Mouse (Mus musculus): Measurements from ENCODE around the gene Palld. TPM values are rescaled to one million over a fixed set of nuclear protein-coding genes. Genes with fewer than 3 reads are reported as not detected.

Gene Palld
- polyA plus RNA-seq (2014; fragmentation: Nextera tagmentation; extraction: Ambion mirVana): 40.2 and 48.3 TPM in 2 replicates

DNA sequence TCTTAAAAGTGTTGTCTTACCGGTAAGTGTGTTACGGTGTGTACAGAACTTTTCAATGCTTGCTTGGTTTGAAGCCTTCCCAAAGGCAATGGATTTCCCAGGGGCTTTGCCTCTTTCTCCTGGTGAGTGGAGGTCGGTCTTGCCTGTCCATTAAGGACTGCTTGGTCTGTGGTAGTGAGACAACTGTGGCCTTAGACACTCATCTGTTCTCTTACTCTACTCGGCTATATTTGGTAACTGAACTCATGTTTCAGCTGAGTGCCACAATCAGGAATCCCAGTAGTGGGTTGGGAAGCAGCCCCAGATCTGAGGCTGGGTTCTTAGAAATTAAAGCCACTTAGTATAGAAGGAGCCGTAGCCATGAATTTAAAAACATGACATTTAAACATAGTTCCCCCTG is at the start of gene Palld:
TSS of gene Palld (minus strand) at position 170 of the 400 bp plus-strand sequence.
- H3K4me3 ChIP-seq (ENCODE audit: low read depth, low read length): no peak within 1 kb of the TSS
- no peak for DNase-seq (ENCODE audit: low spot score)
- H3K9ac ChIP-seq (ENCODE audit: low read depth, low read length): no peak within 1 kb of the TSS
- H3K9me3 ChIP-seq (ENCODE audit: control insufficient read depth, low read length): no peaks in the 10 kb centered on the region
- no peaks in the 10 kb centered on the region for H3K4me1 ChIP-seq (replicated peaks; ENCODE audit: control insufficient read depth, insufficient read depth, low read length)
- H3K36me3 ChIP-seq (ENCODE audit: control insufficient read depth, insufficient read depth, low read length): no peaks in the 10 kb centered on the region
- H3K27ac ChIP-seq (ENCODE audit: low read depth, low read length): no peak within 1 kb of the TSS
- H3K4me2 ChIP-seq (replicated peaks; ENCODE audit: low read depth, low read length): no peak within 1 kb of the TSS
- WGBS: 85% methylated on average over 5 of the region's 5 CpGs
- no peaks in the 10 kb centered on the region for H3K27me3 ChIP-seq (ENCODE audit: control insufficient read depth, insufficient read depth, low read length)
- no peak for ATAC-seq (ENCODE audit: low FRiP score)

DNA sequence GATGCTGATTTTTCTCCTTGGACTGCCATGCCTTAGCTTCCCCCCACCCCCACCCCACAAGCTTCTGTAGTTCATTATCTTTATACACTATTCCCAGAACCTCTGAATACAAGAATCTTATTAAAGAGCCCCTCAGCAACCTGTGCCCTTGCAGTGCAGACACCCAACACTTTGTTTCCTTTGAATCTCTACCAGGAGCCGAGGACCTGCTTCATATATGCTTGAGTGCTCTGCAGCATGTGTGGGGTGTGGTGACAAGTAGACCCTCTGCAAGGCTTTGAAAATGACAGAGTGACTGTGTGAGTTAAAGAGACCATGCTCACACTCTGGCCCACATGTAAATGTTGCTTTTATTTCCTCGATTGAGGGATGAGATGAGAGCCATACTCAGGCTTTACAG is 35.1 kb upstream of the Palld start:
- 76% methylated on average over 2 of the region's 2 CpGs for WGBS
- Histone ChIP-seq H3K4me2 (replicated peaks; ENCODE audit: low read depth, low read length) (no peak overlapping the region), H3K9ac (ENCODE audit: low read depth, low read length) (no peak overlapping the region), H3K27ac (ENCODE audit: low read depth, low read length) (no peak overlapping the region), H3K4me1 (replicated peaks; ENCODE audit: control insufficient read depth, insufficient read depth, low read length) (no peaks in the 10 kb centered on the region), H3K4me3 (ENCODE audit: low read depth, low read length) (no peak overlapping the region), H3K27me3 (ENCODE audit: control insufficient read depth, insufficient read depth, low read length) (no peaks in the 10 kb centered on the region), H3K36me3 (ENCODE audit: control insufficient read depth, insufficient read depth, low read length) (no peaks in the 10 kb centered on the region), H3K9me3 (ENCODE audit: control insufficient read depth, low read length) (no peaks in the 10 kb centered on the region)
- DNase-seq (ENCODE audit: low spot score) (no peak), ATAC-seq (ENCODE audit: low FRiP score) (no peak)

DNA sequence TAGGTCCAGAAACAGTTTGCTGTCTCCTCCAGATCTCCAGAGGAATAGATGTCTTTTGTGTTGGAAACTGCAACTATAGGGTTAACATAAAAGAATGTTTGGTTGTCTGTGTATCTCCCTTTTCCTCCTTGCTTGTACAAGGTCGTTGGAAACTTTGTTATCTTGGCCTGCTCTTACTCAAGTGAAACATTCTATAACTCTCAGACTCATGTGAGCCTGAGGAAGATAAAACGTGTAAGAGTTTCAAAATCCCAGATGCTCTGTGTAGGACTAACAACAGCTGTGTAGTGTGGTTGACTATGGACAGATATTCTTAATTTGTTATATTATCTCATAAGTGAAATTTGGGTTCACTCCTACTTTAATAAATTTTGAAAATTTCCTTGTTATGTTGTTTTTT is 30.8 kb upstream of the Palld start:
- 43% methylated on average over 2 of the region's 2 CpGs for WGBS
- Histone ChIP-seq H3K27me3 (ENCODE audit: control insufficient read depth, insufficient read depth, low read length) (no peaks in the 10 kb centered on the region), H3K36me3 (ENCODE audit: control insufficient read depth, insufficient read depth, low read length) (no peaks in the 10 kb centered on the region), H3K9me3 (ENCODE audit: control insufficient read depth, low read length) (no peaks in the 10 kb centered on the region), H3K4me1 (replicated peaks; ENCODE audit: control insufficient read depth, insufficient read depth, low read length) (no peaks in the 10 kb centered on the region), H3K4me2 (replicated peaks; ENCODE audit: low read depth, low read length) (no peak overlapping the region), H3K4me3 (ENCODE audit: low read depth, low read length) (no peak overlapping the region), H3K9ac (ENCODE audit: low read depth, low read length) (no peak overlapping the region), H3K27ac (ENCODE audit: low read depth, low read length) (no peak overlapping the region)
- DNase-seq (ENCODE audit: low spot score): no peak
- no peak for ATAC-seq (ENCODE audit: low FRiP score)

DNA sequence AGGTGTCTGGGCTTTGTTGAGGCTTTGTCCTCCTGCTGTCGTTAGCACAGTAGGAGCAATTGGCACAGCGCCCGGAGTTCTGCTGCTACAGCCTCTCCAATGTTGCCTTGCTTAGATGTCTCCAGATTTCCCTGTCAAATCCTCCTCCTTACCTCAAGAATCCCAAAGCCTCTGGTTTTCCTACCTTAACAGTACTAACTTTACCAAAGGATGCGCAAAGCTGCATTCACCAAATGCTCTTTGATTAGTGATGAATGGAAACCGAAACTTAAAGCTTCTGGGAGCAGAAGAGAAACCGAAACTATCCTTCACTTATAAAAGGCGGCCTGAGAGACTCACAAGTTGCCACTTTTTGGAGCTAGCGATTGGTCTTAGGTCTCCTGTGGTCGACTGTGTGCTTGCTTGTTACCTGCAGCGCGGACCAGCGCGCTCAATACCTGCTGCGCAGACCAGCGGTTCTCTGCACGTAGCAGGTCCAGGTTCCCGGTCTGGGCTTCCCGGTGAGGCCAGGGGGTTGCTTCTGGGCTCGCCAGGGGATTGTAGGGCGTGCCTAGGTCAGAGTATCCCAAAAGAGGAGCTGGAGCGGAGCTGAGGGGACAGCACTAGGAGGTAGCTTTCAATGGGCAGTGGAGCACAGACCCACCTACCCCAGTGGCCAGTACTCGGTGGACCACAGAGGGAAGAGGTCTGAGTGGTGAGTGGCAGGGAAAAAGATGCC is 25.4 kb upstream of the Palld start, which contains the start of gene Ddx60:
TSS of gene Ddx60 (plus strand) at position 311 of the 718 bp plus-strand sequence.
- ATAC-seq (ENCODE audit: low FRiP score): no peak
- DNase-seq (ENCODE audit: low spot score): peak; percentile 41
- Histone ChIP-seq H3K27me3 (ENCODE audit: control insufficient read depth, insufficient read depth, low read length) (no peaks in the 10 kb centered on the region), H3K9me3 (ENCODE audit: control insufficient read depth, low read length) (no peaks in the 10 kb centered on the region), H3K36me3 (ENCODE audit: control insufficient read depth, insufficient read depth, low read length) (no peaks in the 10 kb centered on the region), H3K4me1 (replicated peaks; ENCODE audit: control insufficient read depth, insufficient read depth, low read length) (no peaks in the 10 kb centered on the region), H3K27ac (ENCODE audit: low read depth, low read length) (no peak within 1 kb of the TSS), H3K4me2 (replicated peaks; ENCODE audit: low read depth, low read length) (peak within 1 kb of the TSS; percentile 67), H3K4me3 (ENCODE audit: low read depth, low read length) (peak within 1 kb of the TSS; percentile 30), H3K9ac (ENCODE audit: low read depth, low read length) (peak within 1 kb of the TSS; percentile 40; the same call in 1 of the 2 replicates)
- 21% methylated on average over 22 of the region's 22 CpGs for WGBS

- no peak for DNase-seq (ENCODE audit: low spot score)
- H3K36me3 ChIP-seq (ENCODE audit: control insufficient read depth, insufficient read depth, low read length): no peaks in the 10 kb centered on the region
- H3K27ac ChIP-seq (ENCODE audit: low read depth, low read length): no peak overlapping the region
- no peaks in the 10 kb centered on the region for H3K4me1 ChIP-seq (replicated peaks; ENCODE audit: control insufficient read depth, insufficient read depth, low read length)
- 100% methylated on average over 1 of the region's 1 CpGs for WGBS
- ATAC-seq (ENCODE audit: low FRiP score): no peak
- no peaks in the 10 kb centered on the region for H3K27me3 ChIP-seq (ENCODE audit: control insufficient read depth, insufficient read depth, low read length)
- H3K9ac ChIP-seq (ENCODE audit: low read depth, low read length): no peak overlapping the region
- H3K4me3 ChIP-seq (ENCODE audit: low read depth, low read length): no peak overlapping the region
- no peak overlapping the region for H3K4me2 ChIP-seq (replicated peaks; ENCODE audit: low read depth, low read length)
- no peaks in the 10 kb centered on the region for H3K9me3 ChIP-seq (ENCODE audit: control insufficient read depth, low read length)
Observed at GRCm38 (mm10) chr8:61924518-61924917, 22.0 kb upstream of the Palld start.

- Histone ChIP-seq H3K9ac (ENCODE audit: low read depth, low read length) (no peak overlapping the region), H3K36me3 (ENCODE audit: control insufficient read depth, insufficient read depth, low read length) (no peaks in the 10 kb centered on the region), H3K27ac (ENCODE audit: low read depth, low read length) (no peak overlapping the region), H3K4me3 (ENCODE audit: low read depth, low read length) (no peak overlapping the region), H3K4me1 (replicated peaks; ENCODE audit: control insufficient read depth, insufficient read depth, low read length) (no peaks in the 10 kb centered on the region), H3K27me3 (ENCODE audit: control insufficient read depth, insufficient read depth, low read length) (no peaks in the 10 kb centered on the region), H3K9me3 (ENCODE audit: control insufficient read depth, low read length) (no peaks in the 10 kb centered on the region), H3K4me2 (replicated peaks; ENCODE audit: low read depth, low read length) (no peak overlapping the region)
- ATAC-seq (ENCODE audit: low FRiP score) (no peak), DNase-seq (ENCODE audit: low spot score) (no peak)
- WGBS: 80% methylated on average over 10 of the region's 10 CpGs
Observed at GRCm38 (mm10) chr8:61921454-61922054, 19.1 kb upstream of the Palld start.

DNA sequence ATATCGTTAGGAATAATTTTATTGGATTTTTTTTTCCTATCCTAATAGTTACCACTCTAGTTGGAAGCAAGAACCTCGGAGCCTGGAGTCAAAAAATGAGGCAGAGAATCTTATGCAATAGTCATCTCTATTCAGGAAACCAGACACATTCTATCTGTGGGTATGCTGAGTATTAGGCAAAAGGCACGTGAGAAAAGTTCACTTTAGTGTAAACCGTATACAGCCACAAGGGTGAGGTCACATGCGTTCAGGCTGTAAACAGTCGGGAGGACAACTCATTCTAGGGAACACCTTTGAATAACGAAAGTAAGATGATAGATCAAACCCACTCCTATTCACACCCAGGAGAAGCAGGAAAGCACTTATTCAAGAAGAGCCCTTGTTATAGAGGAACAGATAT is 17.9 kb upstream of the Palld start:
- Histone ChIP-seq H3K36me3 (ENCODE audit: control insufficient read depth, insufficient read depth, low read length) (no peaks in the 10 kb centered on the region), H3K27me3 (ENCODE audit: control insufficient read depth, insufficient read depth, low read length) (no peaks in the 10 kb centered on the region), H3K27ac (ENCODE audit: low read depth, low read length) (no peak overlapping the region), H3K4me1 (replicated peaks; ENCODE audit: control insufficient read depth, insufficient read depth, low read length) (no peaks in the 10 kb centered on the region), H3K9ac (ENCODE audit: low read depth, low read length) (no peak overlapping the region), H3K4me3 (ENCODE audit: low read depth, low read length) (no peak overlapping the region), H3K4me2 (replicated peaks; ENCODE audit: low read depth, low read length) (no peak overlapping the region), H3K9me3 (ENCODE audit: control insufficient read depth, low read length) (no peaks in the 10 kb centered on the region)
- WGBS: 86% methylated on average over 7 of the region's 7 CpGs
- ATAC-seq (ENCODE audit: low FRiP score) (no peak), DNase-seq (ENCODE audit: low spot score) (no peak)

DNA sequence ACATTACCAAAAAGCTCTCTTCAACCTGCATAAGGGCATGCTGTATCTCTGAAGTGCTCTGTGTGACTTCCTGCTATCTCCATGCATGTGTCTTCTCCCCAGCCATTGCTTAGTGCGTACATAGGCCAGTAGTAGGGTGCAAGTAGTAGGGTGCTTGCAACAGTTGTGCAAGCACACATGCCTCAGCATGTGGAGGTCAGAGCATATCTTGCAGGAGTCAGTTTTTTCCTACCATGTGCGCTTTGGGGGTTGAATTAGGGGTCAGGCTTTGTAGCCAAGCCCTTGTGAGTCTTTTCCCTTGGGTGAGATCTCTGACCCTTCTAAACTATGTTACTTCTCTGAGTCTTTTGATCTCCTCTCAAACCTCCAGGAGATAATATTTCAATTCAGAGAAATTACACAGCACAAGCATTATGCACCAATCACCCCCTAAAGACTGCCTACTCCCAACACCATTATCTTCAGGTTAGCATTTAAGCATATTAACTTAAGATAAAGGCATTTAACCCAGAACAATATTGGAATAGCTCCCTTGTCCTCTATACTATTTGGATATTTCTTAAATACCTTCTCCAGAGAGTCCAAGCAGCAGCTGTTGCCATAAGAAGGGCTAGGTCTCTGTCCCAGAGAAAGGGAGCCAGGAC is 16.8 kb upstream of the Palld start:
- H3K4me3 ChIP-seq (ENCODE audit: low read depth, low read length): no peak overlapping the region
- no peak overlapping the region for H3K9ac ChIP-seq (ENCODE audit: low read depth, low read length)
- H3K36me3 ChIP-seq (ENCODE audit: control insufficient read depth, insufficient read depth, low read length): no peaks in the 10 kb centered on the region
- no peaks in the 10 kb centered on the region for H3K4me1 ChIP-seq (replicated peaks; ENCODE audit: control insufficient read depth, insufficient read depth, low read length)
- no peaks in the 10 kb centered on the region for H3K9me3 ChIP-seq (ENCODE audit: control insufficient read depth, low read length)
- DNase-seq (ENCODE audit: low spot score): no peak
- H3K4me2 ChIP-seq (replicated peaks; ENCODE audit: low read depth, low read length): no peak overlapping the region
- WGBS: 86% methylated on average over 2 of the region's 2 CpGs
- no peaks in the 10 kb centered on the region for H3K27me3 ChIP-seq (ENCODE audit: control insufficient read depth, insufficient read depth, low read length)
- H3K27ac ChIP-seq (ENCODE audit: low read depth, low read length): no peak overlapping the region
- no peak for ATAC-seq (ENCODE audit: low FRiP score)
